Mouse (Mus musculus) liver, postnatal 0 days (tissue): ENCODE data around the gene Pxn. TPM values are rescaled to one million over a fixed set of nuclear protein-coding genes. Genes with fewer than 3 reads are reported as not detected.

Experiments used
- ATAC-seq: fragments of 200-750 bp; cut with Nextera tagmentation; 2 replicates; pipeline ENCODE4 v1.8.0; 2017; ENCODE audit warnings: mild to moderate bottlenecking, moderate library complexity
- DNase-seq: peaks from one replicate; pipeline ENCODE4 v3.0.0-alpha.2; 2016
- H3K27ac ChIP-seq: fragments of 300-500 bp; sonication (generic); 2 replicates; pipeline ENCODE4 v1.5.1; 2014; ENCODE audit warnings: antibody characterized with exemption, moderate library complexity, mild to moderate bottlenecking, low read depth
- H3K27me3 ChIP-seq: fragments of 300-500 bp; sonication (generic); 2 replicates; pipeline ENCODE4 v1.6.1; 2014; ENCODE audit warnings: low read length, control low read depth, mixed read lengths; ENCODE audit not compliant: insufficient read depth
- H3K36me3 ChIP-seq: fragments of 300-500 bp; sonication (generic); replicated peaks from 2 replicates; pipeline ENCODE4 v1.6.1; 2014; ENCODE audit warnings: mild to moderate bottlenecking, control low read depth, low read length, moderate library complexity, mixed read lengths; ENCODE audit not compliant: insufficient read depth
- H3K4me1 ChIP-seq: fragments of 300-500 bp; sonication (generic); 2 replicates; pipeline ENCODE4 v1.6.1; 2014; ENCODE audit warnings: antibody characterized with exemption, mild to moderate bottlenecking, control low read depth; ENCODE audit not compliant: insufficient read depth
- H3K4me2 ChIP-seq: fragments of 300-500 bp; sonication (generic); 2 replicates; pipeline ENCODE4 v1.6.1; 2014; ENCODE audit warnings: low read depth, mild to moderate bottlenecking, low read length, moderate library complexity, mixed read lengths
- H3K4me3 ChIP-seq: fragments of 300-500 bp; sonication (generic); 2 replicates; pipeline ENCODE4 v1.5.1; 2014; ENCODE audit warnings: low read depth, low read length
- H3K9ac ChIP-seq: fragments of 300-500 bp; sonication (generic); replicated peaks from 2 replicates; pipeline ENCODE4 v1.6.1; 2014; ENCODE audit warnings: mild to moderate bottlenecking, moderate library complexity
- H3K9me3 ChIP-seq: fragments of 300-500 bp; sonication (generic); 2 replicates; pipeline ENCODE4 v1.6.1; 2016; ENCODE audit warnings: mild to moderate bottlenecking, control low read depth, low read length, mixed read lengths
- CTCF ChIP-seq: sonication (generic); IDR thresholded peaks from 2 replicates; pipeline ENCODE4 v1.5.1; 2016; ENCODE audit warnings: antibody characterized with exemption, low read depth
- EP300 ChIP-seq: IDR thresholded peaks from 2 replicates; pipeline ENCODE4 v1.6.1; 2016; ENCODE audit warnings: antibody characterized with exemption, low read depth, mild to moderate bottlenecking
- WGBS: fragments of 180-500 bp; shearing (Covaris S2); extraction: QIAGEN DNeasy Blood & Tissue Kit; methylation state at CpG from one replicate; pipeline ENCODE4 v1.1.7; 2014; ENCODE audit not compliant: insufficient replicate concordance; 5-methylcytosine and 5-hydroxymethylcytosine counted together
- polyA plus RNA-seq: library from polyadenylated mRNA; unstranded; fragments of >200 nt; fragmentation: Nextera tagmentation; extraction: Ambion mirVana; gene quantifications from 2 replicates; pipeline ENCODE4 v1.2.1, GENCODE M21; 2015

The Pxn gene
- polyA plus RNA-seq, 1 experiment from 2014 or later = 14.9 TPM

DNA sequence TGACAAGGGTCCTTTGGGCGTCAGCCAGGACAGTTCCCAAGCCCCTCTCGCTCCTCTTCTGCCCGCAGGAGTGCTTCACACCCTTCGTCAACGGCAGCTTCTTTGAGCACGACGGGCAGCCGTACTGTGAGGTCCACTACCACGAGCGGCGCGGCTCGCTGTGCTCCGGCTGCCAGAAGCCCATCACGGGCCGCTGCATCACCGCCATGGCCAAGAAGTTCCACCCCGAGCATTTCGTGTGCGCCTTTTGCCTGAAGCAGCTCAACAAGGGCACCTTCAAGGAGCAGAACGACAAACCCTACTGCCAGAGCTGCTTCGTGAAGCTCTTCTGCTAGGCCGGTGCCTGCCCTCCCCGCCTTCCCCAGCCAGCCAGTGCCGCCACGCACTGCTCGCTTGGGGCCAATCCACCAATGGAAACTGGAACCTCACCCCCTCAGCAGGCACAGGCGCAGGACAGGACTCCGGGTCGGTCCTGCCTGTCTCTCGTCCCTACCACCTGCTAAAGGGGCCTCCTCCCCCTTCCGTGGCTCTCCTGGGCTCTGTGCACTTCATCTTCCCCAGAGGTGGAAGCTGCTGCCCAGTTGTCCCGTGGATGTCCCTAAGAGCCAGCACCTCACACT lies 47.4 kb downstream of the Pxn start:
- no peak for DNase-seq
- H3K27me3 ChIP-seq = no peaks in the 10 kb centered on the region
- 88% methylated on average over 33 of the region's 33 CpGs for whole genome bisulfite sequencing
- TF ChIP-seq EP300 (no peak), CTCF (no peak)
- no peak overlapping the region for H3K9ac ChIP-seq
- H3K9me3 ChIP-seq = no peaks in the 10 kb centered on the region
- H3K4me1 ChIP-seq = peaks cover 4% of the 10 kb centered on the region
- no peak overlapping the region for H3K4me3 ChIP-seq
- no peak overlapping the region for H3K4me2 ChIP-seq
- ATAC-seq = no peak
- peaks cover 51% of the 10 kb centered on the region for H3K36me3 ChIP-seq
- H3K27ac ChIP-seq = no peak overlapping the region

GRCm38 (mm10) chr5:115554536-115555291 lies 48.2 kb downstream of the Pxn start:
- WGBS = 82% methylated on average over 18 of the region's 18 CpGs
- Histone ChIP-seq H3K36me3 (peaks cover 43% of the 10 kb centered on the region), H3K9ac (no peak overlapping the region), H3K9me3 (no peaks in the 10 kb centered on the region), H3K4me1 (peaks cover 4% of the 10 kb centered on the region), H3K4me2 (no peak overlapping the region), H3K27me3 (no peaks in the 10 kb centered on the region), H3K4me3 (no peak overlapping the region), H3K27ac (no peak overlapping the region)
- no peak for DNase-seq
- no peak for ATAC-seq
- TF ChIP-seq EP300 (no peak), CTCF (no peak)

- no peak overlapping the region for H3K27ac ChIP-seq
Measured at GRCm38 (mm10) chr5:115556217-115556616, 49.7 kb downstream of the Pxn start.

GRCm38 (mm10) chr5:115558182-115558794 lies 51.8 kb downstream of the Pxn start:
- Histone ChIP-seq H3K4me3 (no peak overlapping the region), H3K27ac (no peak overlapping the region), H3K9ac (no peak overlapping the region), H3K9me3 (no peaks in the 10 kb centered on the region), H3K4me2 (no peak overlapping the region), H3K36me3 (peaks cover 45% of the 10 kb centered on the region), H3K27me3 (no peaks in the 10 kb centered on the region), H3K4me1 (peaks cover 23% of the 10 kb centered on the region)
- WGBS = 79% methylated on average over 14 of the region's 14 CpGs
- ATAC-seq (no peak), DNase-seq (no peak)
- TF ChIP-seq CTCF (no peak), EP300 (no peak)

More at GRCm38 (mm10) chr5:115556217-115556616, 49.7 kb downstream of the Pxn start:
- ATAC-seq (no peak), DNase-seq (peak; percentile 81)
- Histone ChIP-seq H3K4me1 (peaks cover 14% of the 10 kb centered on the region), H3K4me3 (no peak overlapping the region), H3K27me3 (no peaks in the 10 kb centered on the region), H3K36me3 (peaks cover 44% of the 10 kb centered on the region), H3K4me2 (0 out of 2 replicates have a peak overlapping the region, but pooled peaks have one; percentile 38), H3K9me3 (no peaks in the 10 kb centered on the region), H3K9ac (no peak overlapping the region)
- 19% methylated on average over 8 of the region's 8 CpGs for WGBS
- TF ChIP-seq CTCF (peak; percentile 99), EP300 (no peak)

GRCm38 (mm10) chr5:115559237-115560101 lies 53.0 kb downstream of the Pxn start, which contains the start of gene Rplp0:
Gene Rplp0, plus strand, starts transcription at chr5:115559467.
- under 1% methylated on average over 77 of the region's 78 CpGs for WGBS
- DNase-seq (peak; percentile 99), ATAC-seq (peak; percentile 98)
- Histone ChIP-seq H3K9me3 (no peaks in the 10 kb centered on the region), H3K9ac (peak within 1 kb of the TSS; percentile 84), H3K4me1 (peaks cover 23% of the 10 kb centered on the region), H3K4me3 (peak within 1 kb of the TSS; percentile 71), H3K36me3 (peaks cover 44% of the 10 kb centered on the region), H3K4me2 (peak within 1 kb of the TSS; percentile 77), H3K27me3 (no peaks in the 10 kb centered on the region), H3K27ac (peak within 1 kb of the TSS; percentile 83)
- TF ChIP-seq EP300 (no peak), CTCF (peak; percentile 100)
